Mouse (Mus musculus): ENCODE data around the gene Lrp1. TPM values are rescaled to one million over a fixed set of nuclear protein-coding genes. Genes with fewer than 3 reads are reported as not detected.
A peak's percentile ranks its signal among the peaks of the same experiment; 100 is the strongest.

Lrp1 gene
- polyA plus RNA-seq, 1 experiment from 2014 or later: 42.6 TPM

DNA sequence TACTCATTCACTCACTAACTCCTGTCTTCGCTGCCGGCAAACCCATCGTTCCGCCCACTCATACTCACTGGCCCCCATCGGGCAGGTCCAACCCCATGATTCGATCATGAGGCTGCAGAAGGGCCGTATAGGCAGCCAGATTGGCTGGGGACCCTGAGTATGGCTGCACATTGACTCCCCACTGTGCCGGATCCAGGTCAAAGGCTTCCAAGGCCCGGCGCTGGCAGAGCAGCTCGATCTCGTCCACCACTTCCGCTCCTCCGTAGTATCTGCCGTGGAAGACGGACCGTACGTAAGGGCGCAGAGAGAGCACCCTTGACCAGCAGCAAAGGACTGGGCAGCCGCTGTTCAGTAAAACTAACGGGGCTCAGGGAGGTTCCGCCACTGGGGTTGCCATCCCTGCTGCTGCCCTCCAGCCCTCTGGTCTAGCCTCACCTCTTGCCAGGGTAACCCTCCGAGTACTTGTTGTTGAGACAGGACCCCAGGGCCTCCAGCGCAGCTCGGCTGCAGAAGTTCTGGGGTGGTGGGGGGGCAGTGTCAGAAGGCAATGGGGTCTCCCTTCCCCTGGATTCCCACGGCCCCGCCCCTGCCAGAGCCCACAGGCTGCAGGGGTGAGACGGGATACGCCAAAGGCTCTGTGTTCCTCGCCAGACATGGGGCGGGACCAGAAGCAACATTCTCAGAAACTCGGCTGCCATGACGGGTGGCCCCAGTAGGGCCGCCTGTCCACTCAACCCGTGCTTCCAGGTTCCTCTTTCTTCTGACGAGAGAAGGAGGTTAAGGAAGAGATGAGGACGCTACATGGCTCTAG lies 100.8 kb downstream of the Lrp1 start:
- WGBS: 92% methylated on average over 37 of the region's 37 CpGs
- Histone ChIP-seq H3K4me2 (ENCODE audit: low read length) (peak overlapping the region; percentile 68; the same call in 1 of the 2 replicates), H3K9me3 (replicated peaks; ENCODE audit: low read length) (no peaks in the 10 kb centered on the region), H3K4me3 (replicated peaks; ENCODE audit: low read depth, low read length) (no peak overlapping the region), H3K4me1 (replicated peaks; ENCODE audit: insufficient read depth, low read length) (peaks cover 26% of the 10 kb centered on the region), H3K27ac (no peak overlapping the region), H3K36me3 (ENCODE audit: insufficient read depth, low read length) (peaks cover 18% of the 10 kb centered on the region; the same call in 1 of the 2 replicates), H3K9ac (ENCODE audit: low read depth, low read length) (no peak overlapping the region), H3K27me3 (ENCODE audit: insufficient read depth, low read length) (peaks cover 15% of the 10 kb centered on the region; the same call in 1 of the 2 replicates)
- no peak for TF ChIP-seq CTCF (IDR thresholded peaks at IDR 0.05; ENCODE audit: low read depth)
- ATAC-seq (replicated peaks; ENCODE audit: low FRiP score, low read depth) (no peak), DNase-seq (ENCODE audit: low spot score) (no peak)

DNA sequence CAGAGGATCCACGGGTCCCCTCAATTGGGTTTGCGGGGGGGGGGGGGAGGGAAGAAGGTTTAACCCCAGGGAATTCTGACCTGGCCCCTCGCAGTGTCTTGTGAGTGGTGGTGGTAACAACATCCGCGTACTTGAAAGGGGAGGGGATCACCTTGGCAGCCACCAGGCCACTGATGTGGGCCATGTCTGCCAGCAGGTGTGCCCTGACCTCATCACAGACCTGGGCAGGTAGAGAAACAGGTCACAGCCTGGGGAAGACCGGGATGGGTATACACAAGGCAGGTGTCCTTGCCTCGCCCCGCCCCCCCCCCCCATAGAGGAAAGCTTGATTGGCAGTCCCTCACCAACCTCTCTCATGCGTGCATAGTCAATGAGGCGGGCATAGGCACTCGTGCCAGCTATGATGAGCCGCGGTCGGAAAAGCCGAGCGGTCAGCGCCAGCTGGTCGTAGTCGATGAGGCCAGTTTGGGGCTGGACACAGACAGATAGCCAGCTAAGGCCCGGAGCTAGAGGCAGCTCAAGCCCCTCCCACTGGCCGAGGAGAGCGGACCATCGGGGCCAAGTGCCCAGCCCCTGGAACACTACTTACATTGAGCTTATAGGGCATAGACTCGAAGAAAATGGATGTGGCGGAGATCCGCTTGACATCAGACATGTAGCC lies 101.8 kb downstream of the Lrp1 start:
- 94% methylated on average over 25 of the region's 26 CpGs for WGBS
- H3K27me3 ChIP-seq (ENCODE audit: insufficient read depth, low read length): peaks cover 11% of the 10 kb centered on the region

DNA sequence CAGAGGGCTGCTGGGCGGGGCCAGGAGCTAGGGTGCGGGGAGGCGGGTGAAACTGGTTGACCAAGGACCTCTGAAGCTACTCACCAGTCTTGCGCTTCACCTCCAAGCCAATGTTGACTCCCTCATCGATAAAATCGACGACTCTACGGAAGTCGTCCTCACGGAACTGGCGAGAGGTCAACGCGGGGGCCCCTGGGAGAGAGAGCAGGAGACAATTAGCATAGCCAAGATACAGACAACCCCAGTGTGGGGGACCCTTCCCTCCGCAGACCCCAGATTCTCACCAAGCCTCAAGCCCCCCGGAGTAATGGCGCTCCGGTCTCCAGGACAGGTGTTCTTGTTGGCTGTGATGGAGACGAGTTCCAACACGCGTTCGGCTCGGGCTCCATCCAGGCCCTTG lies 103.0 kb downstream of the Lrp1 start:
- no peak overlapping the region for H3K9ac ChIP-seq (ENCODE audit: low read depth, low read length)
- no peak for TF ChIP-seq CTCF (IDR thresholded peaks at IDR 0.05; ENCODE audit: low read depth)
- no peaks in the 10 kb centered on the region for H3K9me3 ChIP-seq (replicated peaks; ENCODE audit: low read length)
- no peak overlapping the region for H3K27ac ChIP-seq
- no peak overlapping the region for H3K4me2 ChIP-seq (ENCODE audit: low read length)
- no peak for ATAC-seq (replicated peaks; ENCODE audit: low FRiP score, low read depth)
- 93% methylated on average over 22 of the region's 22 CpGs for WGBS
- H3K27me3 ChIP-seq (ENCODE audit: insufficient read depth, low read length): peaks cover 14% of the 10 kb centered on the region
- H3K36me3 ChIP-seq (ENCODE audit: insufficient read depth, low read length): peaks cover 18% of the 10 kb centered on the region; the same call in 1 of the 2 replicates
- H3K4me3 ChIP-seq (replicated peaks; ENCODE audit: low read depth, low read length): no peak overlapping the region
- H3K4me1 ChIP-seq (replicated peaks; ENCODE audit: insufficient read depth, low read length): peaks cover 35% of the 10 kb centered on the region
- no peak for DNase-seq (ENCODE audit: low spot score)

More for the DNA sequence above, 101.8 kb downstream of the Lrp1 start:
- Histone ChIP-seq H3K4me3 (replicated peaks; ENCODE audit: low read depth, low read length) (no peak overlapping the region), H3K9me3 (replicated peaks; ENCODE audit: low read length) (no peaks in the 10 kb centered on the region), H3K36me3 (ENCODE audit: insufficient read depth, low read length) (peaks cover 18% of the 10 kb centered on the region; the same call in 1 of the 2 replicates), H3K9ac (ENCODE audit: low read depth, low read length) (no peak overlapping the region), H3K4me2 (ENCODE audit: low read length) (no peak overlapping the region), H3K4me1 (replicated peaks; ENCODE audit: insufficient read depth, low read length) (peaks cover 26% of the 10 kb centered on the region), H3K27ac (no peak overlapping the region)
- no peak for ATAC-seq (replicated peaks; ENCODE audit: low FRiP score, low read depth)
- no peak for TF ChIP-seq CTCF (IDR thresholded peaks at IDR 0.05; ENCODE audit: low read depth)
- no peak for DNase-seq (ENCODE audit: low spot score)

DNA sequence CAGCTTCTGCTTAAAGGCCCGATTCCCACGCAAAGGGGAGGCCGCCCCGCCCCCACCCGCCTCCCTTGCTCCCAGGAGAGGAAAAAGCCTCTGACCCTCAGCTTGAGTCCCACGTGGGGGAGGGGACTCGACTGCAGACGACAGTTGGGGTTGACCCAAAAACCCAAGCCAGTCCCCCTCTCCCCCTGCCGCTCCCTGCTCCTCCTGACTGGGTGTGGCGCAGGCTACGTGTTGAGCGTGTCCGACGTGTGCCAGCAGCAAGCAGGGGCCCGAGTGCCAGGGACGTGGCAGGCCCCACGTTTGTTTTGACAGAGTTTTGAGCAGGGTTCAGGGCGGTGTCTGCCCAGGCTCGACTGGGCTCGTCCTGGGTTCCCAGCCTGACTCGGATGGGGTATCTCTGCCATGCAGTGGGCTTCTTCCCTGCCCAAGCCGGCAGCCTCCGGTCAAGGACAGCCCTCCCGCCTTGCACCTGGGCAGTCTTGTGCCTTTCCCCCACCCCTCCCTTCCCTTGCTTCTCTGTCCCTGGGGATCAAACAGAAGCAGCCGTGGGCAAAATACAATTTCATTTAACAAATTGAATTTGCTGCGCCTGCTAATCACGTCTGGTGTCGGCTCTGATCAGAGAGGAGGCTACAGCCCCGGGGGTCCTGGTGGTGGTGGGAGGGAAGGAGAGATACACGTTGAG lies 104.2 kb downstream of the Lrp1 start:
- Histone ChIP-seq H3K27me3 (ENCODE audit: insufficient read depth, low read length) (peaks cover 22% of the 10 kb centered on the region), H3K4me3 (replicated peaks; ENCODE audit: low read depth, low read length) (peak overlapping the region; percentile 3; the same call in 1 of the 2 replicates), H3K27ac (peak overlapping the region; percentile 57), H3K4me1 (replicated peaks; ENCODE audit: insufficient read depth, low read length) (peaks cover 39% of the 10 kb centered on the region), H3K4me2 (ENCODE audit: low read length) (peak overlapping the region; percentile 54), H3K9me3 (replicated peaks; ENCODE audit: low read length) (no peaks in the 10 kb centered on the region), H3K9ac (ENCODE audit: low read depth, low read length) (peak overlapping the region; percentile 42), H3K36me3 (ENCODE audit: insufficient read depth, low read length) (peaks cover 18% of the 10 kb centered on the region; the same call in 1 of the 2 replicates)
- TF ChIP-seq CTCF (IDR thresholded peaks at IDR 0.05; ENCODE audit: low read depth): no peak
- WGBS: 13% methylated on average over 30 of the region's 30 CpGs
- ATAC-seq (replicated peaks; ENCODE audit: low FRiP score, low read depth) (no peak), DNase-seq (ENCODE audit: low spot score) (no peak)

DNA sequence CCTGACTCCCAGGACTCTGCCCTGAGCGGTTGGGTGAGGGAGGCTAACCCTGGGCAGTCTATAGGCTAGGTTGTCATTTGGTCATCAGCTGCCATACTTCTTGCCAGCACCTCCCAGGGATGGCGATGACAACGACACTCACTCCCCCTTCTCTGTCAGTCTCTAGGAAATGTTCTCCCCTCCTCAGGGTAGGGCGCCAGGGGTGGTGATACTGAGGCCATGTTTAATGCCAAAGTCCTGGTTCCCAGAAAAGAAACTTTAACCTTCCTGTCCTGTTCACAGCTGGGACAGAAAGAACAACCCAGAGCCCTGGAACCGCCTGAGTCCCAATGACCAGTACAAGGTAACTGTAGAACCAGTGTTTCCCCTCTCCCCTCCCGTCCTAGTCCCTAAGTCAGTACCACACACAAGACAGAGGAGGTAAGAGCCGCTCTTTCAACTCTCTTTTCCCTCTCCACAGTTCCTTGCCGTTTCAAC lies 104.9 kb downstream of the Lrp1 start:
- Histone ChIP-seq H3K4me1 (replicated peaks; ENCODE audit: insufficient read depth, low read length) (peaks cover 32% of the 10 kb centered on the region), H3K9ac (ENCODE audit: low read depth, low read length) (peak overlapping the region; percentile 42; the same call in 1 of the 2 replicates), H3K27me3 (ENCODE audit: insufficient read depth, low read length) (peaks cover 27% of the 10 kb centered on the region), H3K36me3 (ENCODE audit: insufficient read depth, low read length) (peaks cover 18% of the 10 kb centered on the region; the same call in 1 of the 2 replicates), H3K4me2 (ENCODE audit: low read length) (peak overlapping the region; percentile 54), H3K4me3 (replicated peaks; ENCODE audit: low read depth, low read length) (peak overlapping the region; percentile 3; the same call in 1 of the 2 replicates), H3K27ac (peak overlapping the region; percentile 65; the same call in 1 of the 2 replicates), H3K9me3 (replicated peaks; ENCODE audit: low read length) (no peaks in the 10 kb centered on the region)
- TF ChIP-seq CTCF (IDR thresholded peaks at IDR 0.05; ENCODE audit: low read depth): no peak
- DNase-seq (ENCODE audit: low spot score): no peak
- no peak for ATAC-seq (replicated peaks; ENCODE audit: low FRiP score, low read depth)
- 25% methylated on average over 8 of the region's 8 CpGs for WGBS
